Mouse (Mus musculus): ENCODE results near the gene Myo3a. TPM values are rescaled to one million over a fixed set of nuclear protein-coding genes. Genes with fewer than 3 reads are reported as not detected.

The Myo3a gene
- polyA plus RNA-seq, 2 experiments, result 0.01 TPM; not detected in 1

DNA sequence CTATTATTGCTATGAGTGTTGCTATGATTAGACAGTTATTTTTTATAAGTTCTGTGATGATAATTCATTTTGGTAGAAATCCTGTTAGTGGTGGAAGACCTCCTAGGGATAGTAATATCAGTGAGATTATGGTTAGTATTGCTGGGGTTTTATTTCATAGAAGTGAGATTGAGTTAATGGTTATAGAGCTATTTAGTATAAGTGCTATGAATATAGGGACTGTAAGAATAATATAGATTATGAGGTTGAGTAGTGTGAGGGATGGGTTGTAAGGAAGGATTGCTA lies 362.8 kb downstream of the Myo3a start:
- no peak for DNase-seq (ENCODE audit: low spot score)

GRCm38 (mm10) chr2:22617951-22618350 lies 390.6 kb downstream of the Myo3a start:
- DNase-seq (ENCODE audit: low spot score) (no peak), ATAC-seq (ENCODE audit: low FRiP score, low read depth) (no peak)
- H3K9me3 ChIP-seq (ENCODE audit: control insufficient read depth, low read length), result no peaks in the 10 kb centered on the region
- no peak for TF ChIP-seq POLR2A (IDR thresholded peaks at IDR 0.05; ENCODE audit: borderline replicate concordance, extremely low read depth, insufficient read depth, insufficient read length)
- H3K4me3 ChIP-seq (replicated peaks; ENCODE audit: low read length), result no peak overlapping the region
- no peak overlapping the region for H3K27ac ChIP-seq (replicated peaks; ENCODE audit: low read depth, low read length)
- no peak overlapping the region for H3K9ac ChIP-seq (ENCODE audit: low read depth, low read length, severe bottlenecking)
- H3K4me1 ChIP-seq (ENCODE audit: control insufficient read depth, insufficient read depth, low read length), result peaks cover 8% of the 10 kb centered on the region
- H3K4me2 ChIP-seq (replicated peaks; ENCODE audit: low read depth, low read length, severe bottlenecking), result no peak overlapping the region
- H3K27me3 ChIP-seq (ENCODE audit: control insufficient read depth, insufficient read depth, low read length), result peaks cover 55% of the 10 kb centered on the region
- no peaks in the 10 kb centered on the region for H3K36me3 ChIP-seq (ENCODE audit: control insufficient read depth, insufficient read depth, low read length)
- WGBS, result 3% methylated on average over 9 of the region's 9 CpGs

More for the DNA sequence above, 362.8 kb downstream of the Myo3a start:
- ATAC-seq (ENCODE audit: low FRiP score, low read depth), result no peak
- Histone ChIP-seq H3K4me3 (replicated peaks; ENCODE audit: low read length) (no peak overlapping the region), H3K9me3 (ENCODE audit: control insufficient read depth, low read length) (no peaks in the 10 kb centered on the region), H3K36me3 (ENCODE audit: control insufficient read depth, insufficient read depth, low read length) (no peaks in the 10 kb centered on the region), H3K4me2 (replicated peaks; ENCODE audit: low read depth, low read length, severe bottlenecking) (no peak overlapping the region), H3K9ac (ENCODE audit: low read depth, low read length, severe bottlenecking) (no peak overlapping the region), H3K27ac (replicated peaks; ENCODE audit: low read depth, low read length) (no peak overlapping the region), H3K4me1 (ENCODE audit: control insufficient read depth, insufficient read depth, low read length) (no peaks in the 10 kb centered on the region), H3K27me3 (ENCODE audit: control insufficient read depth, insufficient read depth, low read length) (no peaks in the 10 kb centered on the region)
- TF ChIP-seq POLR2A (IDR thresholded peaks at IDR 0.05; ENCODE audit: borderline replicate concordance, extremely low read depth, insufficient read depth, insufficient read length), result no peak

DNA sequence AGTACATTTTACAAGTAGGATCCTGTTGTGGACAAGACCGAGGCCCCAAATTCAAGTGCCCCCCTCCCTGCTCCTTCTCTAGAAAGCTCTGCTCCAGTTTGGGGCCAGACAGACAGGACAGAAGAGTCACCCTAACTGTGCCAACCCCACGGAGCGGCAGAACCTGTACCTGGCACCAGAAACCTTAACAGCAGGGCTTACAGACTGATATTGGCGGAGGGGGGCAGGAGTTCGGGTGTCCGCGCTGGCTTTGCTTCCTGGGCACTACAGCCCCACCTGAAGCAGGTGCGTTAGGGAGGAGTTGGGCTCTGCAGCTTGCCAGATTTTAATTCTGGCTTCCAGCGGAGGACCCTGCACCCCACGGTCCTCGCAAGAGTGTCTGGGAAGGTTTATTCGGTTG lies 392.1 kb downstream of the Myo3a start:
- Histone ChIP-seq H3K36me3 (ENCODE audit: control insufficient read depth, insufficient read depth, low read length) (no peaks in the 10 kb centered on the region), H3K4me2 (replicated peaks; ENCODE audit: low read depth, low read length, severe bottlenecking) (no peak overlapping the region), H3K9me3 (ENCODE audit: control insufficient read depth, low read length) (no peaks in the 10 kb centered on the region), H3K27me3 (ENCODE audit: control insufficient read depth, insufficient read depth, low read length) (peaks cover 70% of the 10 kb centered on the region), H3K4me1 (ENCODE audit: control insufficient read depth, insufficient read depth, low read length) (peaks cover 14% of the 10 kb centered on the region), H3K4me3 (replicated peaks; ENCODE audit: low read length) (no peak overlapping the region), H3K9ac (ENCODE audit: low read depth, low read length, severe bottlenecking) (no peak overlapping the region), H3K27ac (replicated peaks; ENCODE audit: low read depth, low read length) (no peak overlapping the region)
- no peak for TF ChIP-seq POLR2A (IDR thresholded peaks at IDR 0.05; ENCODE audit: borderline replicate concordance, extremely low read depth, insufficient read depth, insufficient read length)
- ATAC-seq (ENCODE audit: low FRiP score, low read depth) (no peak), DNase-seq (ENCODE audit: low spot score) (no peak)
- WGBS, result 4% methylated on average over 12 of the region's 12 CpGs

DNA sequence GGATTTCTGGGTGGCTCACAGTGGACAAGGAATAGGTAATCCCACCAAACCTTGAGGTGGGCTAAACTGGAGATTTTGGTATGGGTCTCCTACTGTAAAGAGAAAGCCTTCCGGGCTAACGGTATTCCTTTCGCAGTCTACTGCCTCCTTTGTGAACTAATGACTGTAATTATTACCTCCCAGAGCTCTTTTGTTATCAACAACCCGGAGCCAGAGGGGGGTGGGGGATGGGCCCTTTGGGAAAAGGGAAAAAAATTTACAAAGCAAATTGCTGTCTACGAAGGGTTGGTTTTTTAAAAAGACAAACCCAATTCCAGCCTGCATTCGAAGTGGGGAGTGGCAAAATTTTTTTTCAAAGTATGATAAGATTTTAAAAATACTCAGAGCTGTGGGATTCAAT lies 392.7 kb downstream of the Myo3a start:
- Histone ChIP-seq H3K36me3 (ENCODE audit: control insufficient read depth, insufficient read depth, low read length) (no peaks in the 10 kb centered on the region), H3K9me3 (ENCODE audit: control insufficient read depth, low read length) (no peaks in the 10 kb centered on the region), H3K4me1 (ENCODE audit: control insufficient read depth, insufficient read depth, low read length) (peaks cover 14% of the 10 kb centered on the region), H3K4me3 (replicated peaks; ENCODE audit: low read length) (no peak overlapping the region), H3K4me2 (replicated peaks; ENCODE audit: low read depth, low read length, severe bottlenecking) (no peak overlapping the region), H3K27me3 (ENCODE audit: control insufficient read depth, insufficient read depth, low read length) (peaks cover 76% of the 10 kb centered on the region), H3K27ac (replicated peaks; ENCODE audit: low read depth, low read length) (no peak overlapping the region), H3K9ac (ENCODE audit: low read depth, low read length, severe bottlenecking) (no peak overlapping the region)
- 0% methylated on average over 6 of the region's 6 CpGs for WGBS
- ATAC-seq (ENCODE audit: low FRiP score, low read depth) (no peak), DNase-seq (ENCODE audit: low spot score) (no peak)
- TF ChIP-seq POLR2A (IDR thresholded peaks at IDR 0.05; ENCODE audit: borderline replicate concordance, extremely low read depth, insufficient read depth, insufficient read length), result no peak

DNA sequence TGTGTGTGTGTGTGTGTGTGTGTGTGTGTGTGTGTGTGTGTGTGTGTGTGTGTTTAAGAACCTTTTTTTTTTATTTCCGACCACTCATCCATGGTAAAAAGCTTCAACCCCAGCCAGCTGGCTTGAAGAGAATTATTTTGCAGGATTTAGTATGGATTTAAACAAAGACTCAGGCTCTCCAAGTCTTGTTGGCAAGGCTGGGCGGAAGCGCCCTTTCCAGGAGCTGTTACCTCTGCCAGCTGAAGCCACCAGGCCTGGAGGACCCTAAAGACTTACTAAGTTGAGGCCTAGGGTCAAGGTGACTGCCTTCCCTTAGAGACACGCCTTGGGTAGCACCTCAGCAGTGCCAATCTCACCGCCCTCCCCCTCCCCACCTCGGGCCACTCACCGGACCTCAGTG lies 393.2 kb downstream of the Myo3a start:
- DNase-seq (ENCODE audit: low spot score), result no peak

More for the DNA sequence above, 393.2 kb downstream of the Myo3a start:
- peaks cover 81% of the 10 kb centered on the region for H3K27me3 ChIP-seq (ENCODE audit: control insufficient read depth, insufficient read depth, low read length)
- 5% methylated on average over 7 of the region's 7 CpGs for WGBS
- no peak for TF ChIP-seq POLR2A (IDR thresholded peaks at IDR 0.05; ENCODE audit: borderline replicate concordance, extremely low read depth, insufficient read depth, insufficient read length)
- H3K36me3 ChIP-seq (ENCODE audit: control insufficient read depth, insufficient read depth, low read length), result no peaks in the 10 kb centered on the region
- no peaks in the 10 kb centered on the region for H3K9me3 ChIP-seq (ENCODE audit: control insufficient read depth, low read length)
- H3K4me1 ChIP-seq (ENCODE audit: control insufficient read depth, insufficient read depth, low read length), result peaks cover 14% of the 10 kb centered on the region
- ATAC-seq (ENCODE audit: low FRiP score, low read depth), result no peak
- no peak overlapping the region for H3K27ac ChIP-seq (replicated peaks; ENCODE audit: low read depth, low read length)
- no peak overlapping the region for H3K4me3 ChIP-seq (replicated peaks; ENCODE audit: low read length)
- H3K4me2 ChIP-seq (replicated peaks; ENCODE audit: low read depth, low read length, severe bottlenecking), result no peak overlapping the region
- no peak overlapping the region for H3K9ac ChIP-seq (ENCODE audit: low read depth, low read length, severe bottlenecking)
